Mouse (Mus musculus): ENCODE results near the gene Spata45. TPM values are rescaled to one million over a fixed set of nuclear protein-coding genes. Genes with fewer than 3 reads are reported as not detected.

Gene Spata45
- polyA plus RNA-seq, 1 experiment from 2014 or later = not detected

DNA sequence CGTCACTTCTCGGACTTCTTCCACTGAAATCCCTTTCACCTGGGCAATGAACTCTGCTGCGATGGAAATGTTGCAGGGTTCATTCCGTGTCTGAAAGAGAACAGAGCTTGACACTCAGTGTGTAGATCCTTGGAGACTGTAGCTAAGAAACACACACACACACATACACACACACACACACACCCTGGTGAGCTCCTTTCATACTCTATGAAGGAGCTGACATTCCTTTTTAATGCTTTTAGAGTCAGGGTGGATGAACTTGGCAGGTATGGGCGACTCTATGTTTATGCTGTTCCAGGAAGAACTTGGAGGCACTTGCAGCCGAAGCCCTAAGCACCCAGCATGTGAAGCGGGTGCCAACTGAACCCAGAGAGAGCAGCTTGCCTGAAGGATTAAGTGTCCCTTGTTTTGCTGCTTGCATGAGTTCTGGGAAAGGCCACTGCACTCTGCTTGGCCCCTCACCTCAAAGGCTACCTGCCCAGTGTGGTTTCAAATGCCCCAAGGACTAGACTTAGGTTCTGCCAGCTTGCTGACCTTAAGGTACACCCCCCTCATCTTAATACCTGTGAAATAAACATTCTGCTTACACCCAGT, 9.9 kb downstream of the Spata45 start:
- WGBS = 72% methylated on average over 7 of the region's 7 CpGs
- Histone ChIP-seq H3K27me3 (ENCODE audit: insufficient read depth, poor library complexity, severe bottlenecking) (no peaks in the 10 kb centered on the region), H3K4me1 (replicated peaks) (no peaks in the 10 kb centered on the region), H3K9me3 (no peaks in the 10 kb centered on the region), H3K4me3 (no peak overlapping the region), H3K27ac (no peak overlapping the region), H3K36me3 (no peaks in the 10 kb centered on the region)
- no peak for DNase-seq (ENCODE audit: low spot score)

GRCm38 (mm10) chr1:191053555-191053954, 17.1 kb downstream of the Spata45 start:
- no peaks in the 10 kb centered on the region for H3K9me3 ChIP-seq
- no peak for DNase-seq (ENCODE audit: low spot score)
- no peaks in the 10 kb centered on the region for H3K36me3 ChIP-seq
- no peak overlapping the region for H3K4me3 ChIP-seq
- H3K4me1 ChIP-seq (replicated peaks) = no peaks in the 10 kb centered on the region
- H3K27me3 ChIP-seq (ENCODE audit: insufficient read depth, poor library complexity, severe bottlenecking) = no peaks in the 10 kb centered on the region
- no peak overlapping the region for H3K27ac ChIP-seq
- 89% methylated on average over 3 of the region's 3 CpGs for WGBS

- Histone ChIP-seq H3K27ac (no peak overlapping the region), H3K4me3 (no peak overlapping the region), H3K4me1 (replicated peaks) (no peaks in the 10 kb centered on the region), H3K27me3 (ENCODE audit: insufficient read depth, poor library complexity, severe bottlenecking) (no peaks in the 10 kb centered on the region), H3K36me3 (no peaks in the 10 kb centered on the region), H3K9me3 (no peaks in the 10 kb centered on the region)
- WGBS = 77% methylated on average over 8 of the region's 8 CpGs
- DNase-seq (ENCODE audit: low spot score) = no peak
These were observed 18.6 kb downstream of the Spata45 start for GRCm38 (mm10) chr1:191054870-191055532.

- Histone ChIP-seq H3K36me3 (no peaks in the 10 kb centered on the region), H3K27me3 (ENCODE audit: insufficient read depth, poor library complexity, severe bottlenecking) (no peaks in the 10 kb centered on the region), H3K4me3 (no peak overlapping the region), H3K27ac (no peak overlapping the region), H3K4me1 (replicated peaks) (no peaks in the 10 kb centered on the region), H3K9me3 (no peaks in the 10 kb centered on the region)
- no peak for DNase-seq (ENCODE audit: low spot score)
- WGBS = 78% methylated on average over 2 of the region's 2 CpGs
These were observed 19.1 kb downstream of the Spata45 start for GRCm38 (mm10) chr1:191055533-191055873.

- WGBS = 67% methylated on average over 3 of the region's 3 CpGs
- no peak overlapping the region for H3K27ac ChIP-seq
- H3K36me3 ChIP-seq = no peaks in the 10 kb centered on the region
- no peaks in the 10 kb centered on the region for H3K9me3 ChIP-seq
- no peak overlapping the region for H3K4me3 ChIP-seq
- no peaks in the 10 kb centered on the region; the same call in 1 of the 2 replicates for H3K27me3 ChIP-seq (ENCODE audit: insufficient read depth, poor library complexity, severe bottlenecking)
- DNase-seq (ENCODE audit: low spot score) = no peak
- peaks cover 9% of the 10 kb centered on the region for H3K4me1 ChIP-seq (replicated peaks)
These were observed 21.0 kb downstream of the Spata45 start for GRCm38 (mm10) chr1:191057461-191057860.

DNA sequence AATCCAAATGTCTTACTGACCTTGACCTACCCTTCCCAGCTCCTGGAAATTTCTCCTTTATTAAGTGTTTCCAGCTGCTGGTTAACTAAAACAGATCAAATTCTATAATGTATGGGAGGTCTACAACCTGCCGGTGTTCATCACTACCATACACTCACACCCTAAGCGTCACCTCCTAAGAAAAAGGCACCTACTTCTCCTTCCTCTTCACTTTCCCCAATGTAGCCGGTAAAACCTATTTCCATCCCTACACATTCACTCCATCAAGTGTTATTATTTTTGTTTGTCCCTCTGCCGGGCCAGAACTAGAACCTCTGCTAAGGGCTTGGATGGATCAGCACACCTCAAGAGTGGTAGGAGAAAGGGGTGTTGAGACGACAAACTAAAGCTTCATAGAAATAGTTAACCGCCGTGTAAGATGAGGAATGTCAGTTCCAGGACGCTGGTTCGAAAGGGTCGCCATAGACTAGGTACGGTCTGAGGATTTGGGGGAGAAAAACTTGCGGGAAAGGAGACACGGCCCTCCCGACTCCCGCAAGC, 25.9 kb downstream of the Spata45 start:
- no peaks in the 10 kb centered on the region for H3K9me3 ChIP-seq

DNA sequence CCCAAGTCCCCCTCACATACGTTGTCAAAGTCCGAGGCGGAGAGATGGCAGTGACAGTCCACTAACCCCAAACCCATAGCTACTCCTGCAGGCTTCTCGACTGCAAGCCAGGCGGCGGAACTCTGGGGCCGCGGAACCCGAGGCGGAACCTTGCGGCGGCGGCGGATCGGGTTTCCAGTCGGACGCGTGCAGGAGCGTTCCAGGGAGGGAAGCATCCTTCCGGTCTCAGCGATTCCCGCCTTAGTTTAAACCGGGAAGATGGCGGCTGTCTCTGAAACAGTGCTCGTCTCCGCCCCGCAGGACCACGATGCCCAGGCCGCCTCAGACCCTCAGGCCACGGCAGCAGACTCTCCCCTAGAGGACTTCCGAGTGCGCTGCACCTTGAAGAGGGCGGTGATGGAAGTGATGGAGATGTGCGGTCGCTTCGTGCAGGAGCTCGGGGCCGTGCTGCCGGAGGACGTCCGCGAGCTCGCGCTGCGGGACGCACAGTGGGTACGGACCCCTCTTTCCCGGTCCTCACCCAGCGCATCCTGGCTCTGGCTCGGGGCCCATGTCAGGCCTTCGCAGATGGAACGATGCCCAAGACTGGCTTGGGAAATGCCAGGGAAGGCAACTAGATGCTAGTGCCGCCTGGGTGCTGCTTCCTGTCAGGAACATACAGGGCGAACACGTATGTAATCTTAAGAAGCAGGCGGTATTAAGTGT, 26.5 kb downstream of the Spata45 start, which contains the start of the genes Tatdn3 and Nsl1:
TSS of gene Tatdn3 (minus strand) at position 152 of the 705 bp plus-strand sequence.
TSS of gene Nsl1 (plus strand) at position 232 of the 705 bp plus-strand sequence.
- under 1% methylated on average over 56 of the region's 56 CpGs for WGBS
- peak within 1 kb of the TSS; percentile 88 for H3K4me3 ChIP-seq

More for the DNA sequence above, 25.9 kb downstream of the Spata45 start:
- Histone ChIP-seq H3K27me3 (ENCODE audit: insufficient read depth, poor library complexity, severe bottlenecking) (no peaks in the 10 kb centered on the region; the same call in 1 of the 2 replicates), H3K36me3 (peaks cover 27% of the 10 kb centered on the region), H3K4me3 (peak overlapping the region; percentile 88), H3K27ac (peak overlapping the region; percentile 95), H3K4me1 (replicated peaks) (peaks cover 27% of the 10 kb centered on the region)
- no peak for DNase-seq (ENCODE audit: low spot score)
- 8% methylated on average over 15 of the region's 15 CpGs for WGBS

DNA sequence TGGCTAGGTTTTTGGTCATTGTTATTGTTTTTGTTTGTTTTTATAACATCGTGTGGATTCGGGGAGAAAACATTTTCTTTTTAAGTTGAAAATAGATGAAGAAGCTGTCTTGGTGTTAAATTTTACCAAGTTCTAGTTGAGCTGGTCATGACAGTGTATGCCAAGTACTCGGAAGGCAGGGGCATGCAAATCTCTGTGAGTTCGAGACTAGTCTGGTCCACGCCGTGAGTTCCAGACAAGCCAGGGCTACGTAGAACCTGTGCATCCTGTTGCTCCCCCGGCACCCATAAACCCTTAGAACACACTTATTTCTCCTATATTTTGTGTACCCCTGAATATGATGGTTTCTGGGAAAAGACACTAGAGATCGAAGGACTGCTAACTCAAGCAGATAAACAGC, 27.3 kb downstream of the Spata45 start:
- Histone ChIP-seq H3K4me1 (replicated peaks) (peaks cover 27% of the 10 kb centered on the region), H3K27ac (no peak overlapping the region), H3K9me3 (no peaks in the 10 kb centered on the region), H3K36me3 (peaks cover 41% of the 10 kb centered on the region), H3K27me3 (ENCODE audit: insufficient read depth, poor library complexity, severe bottlenecking) (no peaks in the 10 kb centered on the region; the same call in 1 of the 2 replicates), H3K4me3 (peak overlapping the region; percentile 88)
- DNase-seq (ENCODE audit: low spot score) = no peak
- WGBS = 68% methylated on average over 9 of the region's 9 CpGs

More for the DNA sequence above, 26.5 kb downstream of the Spata45 start, which contains the start of the genes Tatdn3 and Nsl1:
- Histone ChIP-seq H3K27ac (peak within 1 kb of the TSS; percentile 95), H3K9me3 (no peaks in the 10 kb centered on the region), H3K36me3 (peaks cover 33% of the 10 kb centered on the region), H3K4me1 (replicated peaks) (peaks cover 27% of the 10 kb centered on the region), H3K27me3 (ENCODE audit: insufficient read depth, poor library complexity, severe bottlenecking) (no peaks in the 10 kb centered on the region; the same call in 1 of the 2 replicates)
- DNase-seq (ENCODE audit: low spot score) = peak; percentile 88

DNA sequence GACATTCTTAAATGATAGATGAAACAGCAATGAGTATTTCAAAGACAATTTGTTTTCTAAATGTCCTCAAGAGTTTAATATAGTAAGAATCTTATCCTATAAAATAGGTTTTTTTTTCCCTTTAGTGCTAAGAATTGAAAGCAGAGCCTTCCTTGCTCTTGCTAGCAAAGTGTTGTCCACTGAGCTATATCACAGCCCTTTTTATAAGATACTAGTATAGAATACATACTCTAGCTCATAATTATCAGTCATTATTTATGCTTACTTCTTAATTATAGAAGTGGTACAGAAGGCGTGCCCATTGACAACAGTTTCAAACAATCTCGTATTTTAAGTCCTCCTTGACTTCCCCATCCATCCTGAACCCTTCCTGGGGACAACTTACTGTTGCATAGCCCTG, 28.1 kb downstream of the Spata45 start:
- 93% methylated on average over 2 of the region's 2 CpGs for WGBS
- no peak overlapping the region; the same call in 1 of the 2 replicates for H3K4me3 ChIP-seq

GRCm38 (mm10) chr1:191065188-191065587, 28.7 kb downstream of the Spata45 start:
- 90% methylated on average over 4 of the region's 4 CpGs for WGBS
- Histone ChIP-seq H3K36me3 (peaks cover 56% of the 10 kb centered on the region), H3K27ac (no peak overlapping the region)

More for the DNA sequence above, 28.1 kb downstream of the Spata45 start:
- no peaks in the 10 kb centered on the region for H3K9me3 ChIP-seq
- H3K27me3 ChIP-seq (ENCODE audit: insufficient read depth, poor library complexity, severe bottlenecking) = no peaks in the 10 kb centered on the region; the same call in 1 of the 2 replicates
- peaks cover 27% of the 10 kb centered on the region for H3K4me1 ChIP-seq (replicated peaks)
- DNase-seq (ENCODE audit: low spot score) = no peak
- peaks cover 49% of the 10 kb centered on the region for H3K36me3 ChIP-seq
- no peak overlapping the region for H3K27ac ChIP-seq

GRCm38 (mm10) chr1:191068377-191068776, 31.9 kb downstream of the Spata45 start:
- Histone ChIP-seq H3K4me1 (replicated peaks) (peaks cover 15% of the 10 kb centered on the region), H3K9me3 (no peaks in the 10 kb centered on the region), H3K27me3 (ENCODE audit: insufficient read depth, poor library complexity, severe bottlenecking) (no peaks in the 10 kb centered on the region), H3K36me3 (peaks cover 88% of the 10 kb centered on the region), H3K27ac (no peak overlapping the region), H3K4me3 (no peak overlapping the region)
- DNase-seq (ENCODE audit: low spot score) = no peak
- WGBS = 76% methylated on average over 5 of the region's 5 CpGs

More at GRCm38 (mm10) chr1:191065188-191065587, 28.7 kb downstream of the Spata45 start:
- H3K4me1 ChIP-seq (replicated peaks) = peaks cover 27% of the 10 kb centered on the region
- no peak for DNase-seq (ENCODE audit: low spot score)
- H3K9me3 ChIP-seq = no peaks in the 10 kb centered on the region
- no peak overlapping the region for H3K4me3 ChIP-seq
- no peaks in the 10 kb centered on the region; the same call in 1 of the 2 replicates for H3K27me3 ChIP-seq (ENCODE audit: insufficient read depth, poor library complexity, severe bottlenecking)

- Histone ChIP-seq H3K9me3 (no peaks in the 10 kb centered on the region), H3K27me3 (ENCODE audit: insufficient read depth, poor library complexity, severe bottlenecking) (no peaks in the 10 kb centered on the region), H3K4me3 (no peak overlapping the region), H3K4me1 (replicated peaks) (no peaks in the 10 kb centered on the region), H3K27ac (no peak overlapping the region), H3K36me3 (peaks cover 100% of the 10 kb centered on the region)
- no peak for DNase-seq (ENCODE audit: low spot score)
- 86% methylated on average over 4 of the region's 4 CpGs for WGBS
These were observed 33.8 kb downstream of the Spata45 start for GRCm38 (mm10) chr1:191070259-191070658.
